Mouse (Mus musculus): Measurements from ENCODE around the gene Ankrd35.

DNA sequence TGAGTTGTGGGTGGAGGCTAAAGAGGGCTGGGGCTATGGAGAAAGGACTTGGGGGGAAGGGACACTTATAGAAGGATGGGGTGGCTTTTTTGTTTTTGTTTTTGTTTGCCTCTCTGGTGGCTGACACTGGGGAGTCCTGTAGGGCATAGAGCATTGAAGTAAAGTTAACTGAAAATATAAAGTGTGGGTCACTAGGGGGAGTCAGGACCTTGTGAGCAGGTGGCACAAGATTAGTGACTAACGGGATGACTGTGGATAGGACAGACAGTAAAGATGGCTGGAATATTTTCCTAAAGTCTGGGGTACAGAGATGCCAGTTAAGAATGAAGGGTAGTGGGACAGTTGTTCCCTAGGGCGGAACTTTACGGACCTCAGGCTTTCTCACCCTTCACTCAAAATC, 20.4 kb downstream of the Ankrd35 start:
- TF ChIP-seq CTCF (IDR thresholded peaks at IDR 0.05; ENCODE audit: extremely low read depth, insufficient read depth, insufficient read length, insufficient replicate concordance) (no peak), POLR2A (IDR thresholded peaks at IDR 0.05; ENCODE audit: low read depth, low read length) (no peak)

Measured in spleen, adult 2 months (tissue).